Mouse (Mus musculus) A20 (cell line): ENCODE measurements around the gene Ccn1.

Experiments used
- DNase-seq: peaks from one replicate; pipeline ENCODE4 v3.0.0-alpha.2; 2011; ENCODE audit warnings: low read depth, low spot score

The Ccn1 gene

GRCm38 (mm10) chr3:145650298-145651011 lies 674 bp upstream of the Ccn1 start:
- no peak for DNase-seq

- no peak for DNase-seq
These were observed 560 bp downstream of the Ccn1 start for GRCm38 (mm10) chr3:145648991-145649851.

GRCm38 (mm10) chr3:145648097-145648931 lies 1.5 kb downstream of the Ccn1 start:
- no peak for DNase-seq

- DNase-seq: no peak
These were observed 2.4 kb downstream of the Ccn1 start for GRCm38 (mm10) chr3:145647416-145647815.

GRCm38 (mm10) chr3:145646666-145647065 lies 3.1 kb downstream of the Ccn1 start:
- no peak for DNase-seq

GRCm38 (mm10) chr3:145646009-145646408 lies 3.8 kb downstream of the Ccn1 start:
- no peak for DNase-seq

GRCm38 (mm10) chr3:145645463-145645862 lies 4.3 kb downstream of the Ccn1 start:
- DNase-seq: no peak

GRCm38 (mm10) chr3:145642861-145643260 lies 6.9 kb downstream of the Ccn1 start:
- no peak for DNase-seq

GRCm38 (mm10) chr3:145641878-145642277 lies 7.9 kb downstream of the Ccn1 start:
- DNase-seq: no peak

- no peak for DNase-seq
These were observed 8.6 kb downstream of the Ccn1 start for GRCm38 (mm10) chr3:145641036-145641685.

GRCm38 (mm10) chr3:145640583-145640982 lies 9.2 kb downstream of the Ccn1 start:
- DNase-seq: no peak

GRCm38 (mm10) chr3:145640170-145640569 lies 9.6 kb downstream of the Ccn1 start:
- DNase-seq: no peak

GRCm38 (mm10) chr3:145634002-145634710 lies 15.6 kb downstream of the Ccn1 start:
- no peak for DNase-seq

GRCm38 (mm10) chr3:145632888-145633287 lies 16.9 kb downstream of the Ccn1 start:
- no peak for DNase-seq

- no peak for DNase-seq
These were observed 21.1 kb downstream of the Ccn1 start for GRCm38 (mm10) chr3:145628643-145629042.

GRCm38 (mm10) chr3:145627830-145628229 lies 22.0 kb downstream of the Ccn1 start:
- DNase-seq: peak; percentile 29

- no peak for DNase-seq
These were observed 23.7 kb downstream of the Ccn1 start for GRCm38 (mm10) chr3:145626063-145626462.

GRCm38 (mm10) chr3:145625546-145625945 lies 24.2 kb downstream of the Ccn1 start:
- DNase-seq: no peak

- DNase-seq: no peak
These were observed 25.0 kb downstream of the Ccn1 start for GRCm38 (mm10) chr3:145624786-145625185.

- DNase-seq: no peak
These were observed 26.7 kb downstream of the Ccn1 start for GRCm38 (mm10) chr3:145623047-145623446.

- no peak for DNase-seq
These were observed 28.6 kb downstream of the Ccn1 start for GRCm38 (mm10) chr3:145621209-145621608.
